Mouse (Mus musculus) cerebellum, adult 18-20 months (tissue): ENCODE data around the gene Tnnt2.

Experiments
- DNase-seq, 2 experiments: peaks; one replicate each; pipeline ENCODE4 v3.0.0; 2021

The Tnnt2 gene

GRCm38 (mm10) chr1:135857137-135857775 is 21.1 kb downstream of the Tnnt2 start:
- DNase-seq = no peak

GRCm38 (mm10) chr1:135858533-135858932 is 22.4 kb downstream of the Tnnt2 start:
- no peak for DNase-seq

GRCm38 (mm10) chr1:135861091-135861490 is 24.9 kb downstream of the Tnnt2 start:
- DNase-seq = no peak

- DNase-seq = no peak
Observed at GRCm38 (mm10) chr1:135861980-135862552, 25.9 kb downstream of the Tnnt2 start.

GRCm38 (mm10) chr1:135862561-135862960 is 26.4 kb downstream of the Tnnt2 start:
- DNase-seq = no peak

- no peak for DNase-seq
Observed at GRCm38 (mm10) chr1:135863786-135864335, 27.7 kb downstream of the Tnnt2 start.

GRCm38 (mm10) chr1:135864830-135865229 is 28.7 kb downstream of the Tnnt2 start:
- no peak for DNase-seq

GRCm38 (mm10) chr1:135865518-135866194 is 29.5 kb downstream of the Tnnt2 start:
- peak; percentile 83 to 86 for DNase-seq

GRCm38 (mm10) chr1:135868570-135868969 is 32.4 kb downstream of the Tnnt2 start:
- no peak for DNase-seq

- DNase-seq = no peak
Observed at GRCm38 (mm10) chr1:135872991-135873390, 36.8 kb downstream of the Tnnt2 start.

GRCm38 (mm10) chr1:135877248-135877647 is 41.1 kb downstream of the Tnnt2 start:
- no peak for DNase-seq

GRCm38 (mm10) chr1:135882385-135883109 is 46.4 kb downstream of the Tnnt2 start:
- DNase-seq = peak; percentile 52 to 57

- no peak for DNase-seq
Observed at GRCm38 (mm10) chr1:135889461-135890185, 53.5 kb downstream of the Tnnt2 start.

- DNase-seq = no peak
Observed at GRCm38 (mm10) chr1:135891424-135892216, 55.5 kb downstream of the Tnnt2 start.

- no peak for DNase-seq
Observed at GRCm38 (mm10) chr1:135892233-135892632, 56.1 kb downstream of the Tnnt2 start.

- no peak for DNase-seq
Observed at GRCm38 (mm10) chr1:135892764-135893163, 56.6 kb downstream of the Tnnt2 start.

GRCm38 (mm10) chr1:135893377-135893776 is 57.2 kb downstream of the Tnnt2 start:
- peak; percentile 35 for DNase-seq

GRCm38 (mm10) chr1:135895367-135895766 is 59.2 kb downstream of the Tnnt2 start:
- DNase-seq = no peak

- no peak for DNase-seq
Observed at GRCm38 (mm10) chr1:135899295-135899694, 63.1 kb downstream of the Tnnt2 start.

GRCm38 (mm10) chr1:135899991-135900515 is 63.9 kb downstream of the Tnnt2 start:
- no peak for DNase-seq
